Mouse (Mus musculus): Measurements from ENCODE around the gene Cobl. TPM values are rescaled to one million over a fixed set of nuclear protein-coding genes. Genes with fewer than 3 reads are reported as not detected.

The Cobl gene
- total RNA-seq, 2 experiments from 2014 or later: 130 to 137 TPM

DNA sequence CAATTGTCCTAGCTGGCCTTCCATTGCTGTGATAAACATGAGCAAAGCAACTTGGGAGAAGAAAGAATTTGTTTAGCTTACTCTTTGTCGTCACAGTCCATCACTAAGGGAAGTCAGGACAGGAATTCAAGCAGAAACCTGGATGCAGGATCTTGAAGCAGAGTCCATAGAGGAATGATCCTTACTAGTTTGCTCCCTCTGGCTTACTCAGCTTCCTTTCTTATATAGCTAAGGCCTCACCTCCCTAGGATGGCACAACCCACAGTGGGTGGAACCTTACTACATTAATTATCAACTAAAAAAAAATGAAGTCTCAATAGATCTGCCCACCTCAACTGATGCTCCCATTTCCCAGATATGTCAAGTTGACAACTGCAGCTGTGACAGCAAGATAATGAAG lies 52.8 kb downstream of the Cobl start:
- H3K27ac ChIP-seq: no peak overlapping the region
- no peak for TF ChIP-seq CTCF (IDR thresholded peaks at IDR 0.05)
- no peak for DNase-seq (ENCODE audit: extremely low spot score in 1 of 2, low spot score in 2 of 2)
- no peak overlapping the region for H3K4me3 ChIP-seq
- intact Hi-C loops (cut with DNase I): loop anchor here (2.0 kb wide), 1 partner anchor 61 kb away; no protein-coding TSS in a partner anchor

DNA sequence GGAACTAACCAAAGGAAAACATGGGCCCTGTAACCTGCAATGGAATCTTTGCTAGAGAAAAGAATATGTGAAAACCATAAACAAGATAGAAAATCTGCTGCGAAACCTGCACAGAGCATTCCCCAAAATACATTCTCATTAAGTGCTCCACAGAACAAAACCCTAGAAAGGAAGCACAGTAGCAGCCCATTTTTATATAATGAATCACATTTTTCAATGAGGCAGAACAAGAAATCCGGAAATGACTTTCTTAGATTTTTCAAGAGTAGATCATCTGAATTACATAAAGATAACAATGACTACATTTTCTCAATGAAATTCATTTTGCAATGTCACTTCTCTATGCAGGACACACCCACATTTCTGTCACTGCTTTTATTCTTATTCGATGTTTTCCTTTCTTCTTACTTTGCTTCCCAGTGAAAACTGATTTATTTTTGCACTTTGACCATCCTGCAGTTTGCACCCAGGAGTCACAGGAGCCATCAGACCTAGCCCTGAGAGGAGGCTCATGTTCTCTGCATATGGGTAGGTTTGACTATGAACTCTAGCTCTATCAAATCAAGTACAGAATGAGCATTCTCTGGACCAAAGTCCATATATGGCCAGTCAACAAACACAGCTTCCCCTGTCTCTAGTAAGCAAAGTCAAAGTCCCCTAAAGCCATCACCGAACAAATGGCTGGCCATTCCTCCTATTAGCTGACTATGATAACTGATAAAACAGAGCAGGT lies 53.5 kb downstream of the Cobl start:
- no peak for TF ChIP-seq CTCF (IDR thresholded peaks at IDR 0.05)
- intact Hi-C loops (cut with DNase I): loop anchor here (2.0 kb wide), 1 partner anchor 62 kb away; no protein-coding TSS in a partner anchor
- Histone ChIP-seq H3K4me3 (no peak overlapping the region), H3K27ac (peak overlapping the region; percentile 34; the same call in 1 of the 2 replicates)
- no peak for DNase-seq (ENCODE audit: extremely low spot score in 1 of 2, low spot score in 2 of 2)

DNA sequence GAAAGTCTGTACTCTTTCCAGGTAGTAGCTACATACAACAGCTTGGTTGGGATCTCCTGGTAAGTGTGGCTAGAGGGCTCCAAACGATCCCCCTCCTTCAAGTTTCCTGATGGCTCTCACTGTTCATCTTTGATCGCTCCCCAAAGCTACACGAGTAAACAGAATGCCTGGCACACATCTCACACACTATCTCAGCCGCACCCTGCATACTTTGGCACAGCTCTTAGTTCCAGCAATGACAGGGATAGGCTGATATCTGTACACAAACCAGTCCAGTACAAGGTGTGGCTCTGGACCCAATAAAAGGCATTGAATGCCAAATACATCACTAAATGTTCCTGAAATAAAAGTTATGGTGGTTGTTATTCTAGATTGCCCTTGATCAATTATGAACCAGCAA lies 55.3 kb downstream of the Cobl start:
- no peak for TF ChIP-seq CTCF (IDR thresholded peaks at IDR 0.05)
- Histone ChIP-seq H3K4me3 (no peak overlapping the region), H3K27ac (no peak overlapping the region)
- intact Hi-C loops (cut with DNase I): no loop called here
- peak in 1 of 2 experiments; percentile 7 for DNase-seq (ENCODE audit: extremely low spot score in 1 of 2, low spot score in 2 of 2)

DNA sequence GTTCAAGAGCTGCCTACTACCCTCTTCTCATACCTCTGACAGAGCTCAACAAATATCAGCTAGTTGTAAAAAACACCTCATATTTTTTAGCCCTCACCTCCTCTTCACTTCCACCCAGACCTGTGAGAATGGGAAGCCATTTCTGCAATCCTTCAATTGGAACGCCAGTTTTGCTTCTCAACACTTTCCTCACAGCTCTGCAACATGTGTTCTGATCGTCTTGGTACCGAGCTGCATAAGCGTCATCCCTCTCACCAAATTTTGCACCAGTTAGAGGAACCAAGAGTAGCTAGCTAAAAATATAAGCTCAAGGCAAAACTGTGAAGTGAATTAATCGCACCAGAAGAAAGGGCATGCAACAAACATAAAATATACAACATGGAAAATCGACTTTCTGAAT lies 56.9 kb downstream of the Cobl start:
- intact Hi-C loops (cut with DNase I): no loop called here
- no peak overlapping the region for H3K27ac ChIP-seq
- no peak overlapping the region for H3K4me3 ChIP-seq
- no peak for DNase-seq (ENCODE audit: extremely low spot score in 1 of 2, low spot score in 2 of 2)
- TF ChIP-seq CTCF (IDR thresholded peaks at IDR 0.05): no peak

DNA sequence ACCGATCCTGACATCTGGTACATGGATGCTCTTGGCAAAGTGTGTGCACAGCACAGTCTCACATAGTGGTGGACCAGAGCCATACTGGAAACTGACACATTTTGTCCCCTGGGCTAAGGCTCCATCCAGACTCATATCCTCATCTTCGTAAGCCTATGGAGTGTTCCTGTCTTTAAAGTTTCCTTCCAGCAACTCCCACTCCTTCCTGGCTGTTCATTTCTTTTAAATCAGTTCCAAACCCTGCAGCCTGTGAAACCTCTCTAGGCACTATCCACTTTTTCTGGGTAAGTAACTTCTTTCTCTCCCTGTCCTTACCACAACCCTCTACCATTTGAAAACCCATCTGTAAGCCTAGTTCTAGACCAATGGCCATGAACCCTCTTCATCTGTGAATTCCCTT lies 64.9 kb downstream of the Cobl start:
- peak in 1 of 2 experiments; percentile 10 for DNase-seq (ENCODE audit: extremely low spot score in 1 of 2, low spot score in 2 of 2)
- no peak for TF ChIP-seq CTCF (IDR thresholded peaks at IDR 0.05)
- H3K27ac ChIP-seq: no peak overlapping the region
- no peak overlapping the region for H3K4me3 ChIP-seq
- intact Hi-C loops (cut with DNase I): no loop called here

DNA sequence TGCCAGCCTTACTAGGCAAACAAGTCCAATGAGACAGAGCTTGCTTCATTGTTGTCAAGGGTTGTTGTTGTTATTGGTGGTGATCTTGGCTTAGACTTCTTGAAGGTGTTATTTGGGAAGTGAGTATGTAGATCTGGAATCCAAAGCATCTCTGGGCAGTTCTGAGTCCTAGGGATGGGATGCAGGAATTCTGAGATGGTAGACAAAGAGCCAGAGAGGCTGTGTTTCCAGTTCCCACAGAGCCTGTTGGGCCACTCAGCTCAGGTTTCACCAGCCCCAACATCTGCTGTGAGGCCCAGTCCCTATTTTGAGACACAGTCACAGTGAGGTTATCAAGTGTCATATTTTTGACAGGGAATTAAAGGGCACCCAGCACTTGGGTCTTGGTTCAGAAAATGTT lies 68.6 kb downstream of the Cobl start:
- no peak for DNase-seq (ENCODE audit: extremely low spot score in 1 of 2, low spot score in 2 of 2)
- intact Hi-C loops (cut with DNase I): no loop called here
- peak overlapping the region; percentile 86 for H3K27ac ChIP-seq
- no peak for TF ChIP-seq CTCF (IDR thresholded peaks at IDR 0.05)
- no peak overlapping the region for H3K4me3 ChIP-seq

DNA sequence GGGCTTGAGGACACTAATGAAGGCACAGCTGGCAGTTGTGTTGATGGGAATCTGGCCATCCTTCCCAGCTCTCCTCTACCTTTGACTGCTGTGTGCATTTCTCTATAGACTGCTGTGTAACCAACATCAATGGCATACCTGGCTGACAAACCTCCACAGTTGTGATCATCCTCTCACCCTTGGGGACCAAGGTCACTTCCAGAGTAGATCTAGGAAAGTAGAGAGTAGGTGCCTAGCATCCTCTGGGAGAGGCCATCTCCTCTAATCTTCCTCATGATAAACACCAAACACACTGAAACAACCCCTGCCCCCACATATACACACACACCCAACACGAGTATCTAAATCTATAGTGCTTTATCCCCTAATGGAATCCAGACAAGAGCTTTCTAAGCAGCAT lies 70.1 kb downstream of the Cobl start:
- no peak overlapping the region for H3K4me3 ChIP-seq
- DNase-seq (ENCODE audit: extremely low spot score in 1 of 2, low spot score in 2 of 2): no peak
- intact Hi-C loops (cut with DNase I): loop anchor here (1.0 to 2.0 kb wide), 2 partner anchors 68 to 79 kb away; no protein-coding TSS in a partner anchor
- no peak for TF ChIP-seq CTCF (IDR thresholded peaks at IDR 0.05)
- H3K27ac ChIP-seq: peak overlapping the region; percentile 86

DNA sequence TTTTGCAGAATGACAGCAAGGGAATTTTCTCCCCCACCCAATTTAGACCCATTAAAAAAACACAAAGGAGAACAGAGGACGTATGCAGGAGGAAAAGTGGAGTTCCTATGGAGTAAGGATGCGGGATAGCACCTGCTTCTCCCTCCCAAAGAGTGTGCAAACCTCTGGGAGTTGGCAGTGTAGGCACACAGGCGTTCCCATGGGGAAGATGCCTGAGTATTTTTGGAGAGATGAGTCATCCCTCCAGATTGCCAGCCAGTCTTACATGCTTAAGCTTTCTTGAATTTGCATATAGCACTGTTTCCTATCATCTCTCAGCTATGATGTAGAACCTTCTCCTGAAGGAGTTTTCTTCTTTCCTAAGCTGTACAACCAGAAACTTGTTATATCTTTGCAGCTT lies 70.6 kb downstream of the Cobl start:
- DNase-seq (ENCODE audit: extremely low spot score in 1 of 2, low spot score in 2 of 2): peak; percentile 60 to 62
- peak overlapping the region; percentile 86 for H3K27ac ChIP-seq
- H3K4me3 ChIP-seq: no peak overlapping the region
- intact Hi-C loops (cut with DNase I): loop anchor here (1.0 to 2.0 kb wide), 2 partner anchors 69 to 79 kb away; no protein-coding TSS in a partner anchor
- TF ChIP-seq CTCF (IDR thresholded peaks at IDR 0.05): no peak

DNA sequence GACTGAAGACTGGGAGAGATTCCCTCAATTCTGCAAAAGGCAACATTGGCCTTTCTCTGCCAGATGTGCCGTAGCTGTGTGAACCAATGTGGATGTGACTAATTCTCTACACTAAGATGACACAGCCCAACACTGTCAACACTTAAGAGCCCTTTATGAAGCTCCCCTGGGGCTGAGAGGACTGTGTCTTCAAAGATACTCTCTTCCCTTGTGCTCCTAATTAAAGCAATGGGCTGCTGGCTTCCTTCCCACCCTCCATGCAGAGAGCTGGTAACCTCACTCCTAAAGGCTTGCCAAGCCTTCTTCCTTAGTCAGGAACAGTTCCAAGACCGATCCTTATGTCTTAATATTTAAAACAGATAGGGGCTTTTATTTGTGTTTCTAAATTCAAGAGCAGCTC lies 79.9 kb downstream of the Cobl start:
- TF ChIP-seq CTCF (IDR thresholded peaks at IDR 0.05): no peak
- intact Hi-C loops (cut with DNase I): no loop called here
- Histone ChIP-seq H3K4me3 (no peak overlapping the region), H3K27ac (no peak overlapping the region)
- peak in 1 of 2 experiments; percentile 43 for DNase-seq (ENCODE audit: extremely low spot score in 1 of 2, low spot score in 2 of 2)

DNA sequence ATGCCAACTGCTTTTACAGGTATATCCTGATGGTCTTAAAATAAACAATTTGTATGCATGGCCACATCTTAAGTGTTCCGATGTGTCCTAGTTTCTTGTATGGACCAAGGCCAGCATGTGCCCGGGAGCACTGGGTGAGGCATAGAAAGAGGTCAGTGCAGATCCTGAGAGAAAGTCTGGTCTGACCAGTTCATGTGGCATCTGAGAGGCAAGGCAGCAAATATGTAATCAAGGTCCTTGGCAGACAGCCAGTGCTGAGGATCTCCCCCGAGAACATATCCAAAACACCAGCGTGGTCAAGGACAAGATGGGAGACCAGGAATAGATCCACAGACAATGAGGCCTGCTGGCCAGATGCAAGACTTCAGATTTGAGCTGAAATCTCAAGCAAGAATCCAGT lies 81.8 kb downstream of the Cobl start:
- intact Hi-C loops (cut with DNase I): no loop called here

DNA sequence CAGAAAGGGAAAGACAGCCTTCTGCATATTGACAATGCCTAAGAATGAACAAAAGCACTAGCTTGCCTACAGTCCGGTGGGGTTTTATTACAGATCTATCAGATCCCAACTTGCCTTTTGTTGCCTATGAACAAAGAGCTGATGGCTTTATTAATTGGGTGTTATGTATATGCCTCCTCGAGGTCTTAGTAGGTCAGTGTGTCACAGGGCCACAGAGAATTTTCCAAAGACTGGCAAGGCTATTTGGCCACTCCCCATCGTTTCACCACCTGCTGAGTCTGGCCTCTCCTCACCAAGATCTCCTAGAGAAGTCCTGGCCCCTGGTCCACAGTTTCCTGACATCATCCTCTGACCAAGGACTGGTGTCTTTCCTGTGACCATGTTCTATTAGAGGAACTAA lies 83.7 kb downstream of the Cobl start:
- Histone ChIP-seq H3K4me3 (no peak overlapping the region), H3K27ac (no peak overlapping the region)
- DNase-seq (ENCODE audit: extremely low spot score in 1 of 2, low spot score in 2 of 2): no peak
- intact Hi-C loops (cut with DNase I): no loop called here
- no peak for TF ChIP-seq CTCF (IDR thresholded peaks at IDR 0.05)

More for the DNA sequence above, 81.8 kb downstream of the Cobl start:
- no peak for TF ChIP-seq CTCF (IDR thresholded peaks at IDR 0.05)
- DNase-seq (ENCODE audit: extremely low spot score in 1 of 2, low spot score in 2 of 2): no peak
- H3K27ac ChIP-seq: no peak overlapping the region
- H3K4me3 ChIP-seq: no peak overlapping the region

DNA sequence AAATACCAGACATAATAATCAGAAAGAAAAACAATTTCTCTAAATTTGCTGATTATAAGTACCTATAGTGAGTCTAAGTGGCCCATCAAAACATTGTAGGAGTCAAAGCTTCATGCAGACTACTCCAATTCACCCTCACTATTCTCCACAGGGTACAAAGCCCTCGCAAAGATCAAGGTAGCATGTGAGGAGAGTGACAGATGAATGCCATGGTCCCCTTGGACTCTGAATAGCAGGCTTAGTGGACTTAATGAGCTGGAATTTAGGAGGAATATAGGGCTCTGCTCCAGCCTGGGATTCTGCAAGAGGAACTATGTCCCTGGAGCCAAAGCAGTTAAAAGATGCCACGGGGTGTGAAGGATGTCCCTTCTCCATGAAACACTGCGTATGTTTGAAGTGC lies 88.1 kb downstream of the Cobl start:
- TF ChIP-seq CTCF (IDR thresholded peaks at IDR 0.05): no peak
- intact Hi-C loops (cut with DNase I): no loop called here
- DNase-seq (ENCODE audit: extremely low spot score in 1 of 2, low spot score in 2 of 2): no peak
- Histone ChIP-seq H3K27ac (no peak overlapping the region), H3K4me3 (no peak overlapping the region)
